Mouse (Mus musculus) layer of hippocampus, adult 11-12 months (tissue): ENCODE results near the gene Mcoln2.

Experiments used
- DNase-seq: peaks from one replicate; pipeline ENCODE4 v3.0.0; 2022; ENCODE audit warnings: low spot score

The Mcoln2 gene

DNA sequence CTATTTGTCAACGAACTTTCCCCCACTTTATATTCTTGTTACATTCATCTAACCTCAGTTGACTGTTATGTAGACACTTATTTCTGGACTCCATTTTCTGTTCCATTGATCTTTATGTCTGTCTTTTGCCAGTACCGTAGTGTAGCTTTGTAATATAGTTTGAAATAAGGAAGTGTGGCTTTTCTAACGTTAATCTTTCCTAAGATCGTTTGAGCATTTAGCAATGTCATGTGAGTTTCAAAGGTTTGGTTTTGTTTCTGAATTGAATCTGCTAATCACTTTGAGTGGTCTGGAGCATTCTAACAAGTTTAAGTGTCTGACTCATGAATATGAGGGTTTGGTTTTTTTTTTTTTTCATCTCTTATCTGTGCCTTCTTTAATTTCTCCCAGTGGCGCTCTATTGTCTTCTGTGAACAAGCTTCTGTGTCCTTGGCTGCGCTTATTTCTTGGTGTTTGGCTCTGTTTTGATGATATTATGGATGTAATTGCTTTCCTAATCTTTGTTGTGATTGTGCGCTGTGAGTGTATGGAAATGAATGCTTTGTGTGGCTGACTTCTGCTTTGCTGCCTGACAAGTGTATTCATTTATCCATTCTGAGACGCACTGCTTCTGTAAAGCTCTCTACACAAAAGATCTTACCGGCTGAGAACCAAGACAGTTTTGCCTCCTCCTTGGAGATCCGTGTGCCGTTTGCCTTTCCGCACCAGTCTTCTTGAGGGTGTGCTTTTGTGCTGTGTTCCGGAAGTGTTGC is 79.1 kb downstream of the Mcoln2 start:
- no peak for DNase-seq

DNA sequence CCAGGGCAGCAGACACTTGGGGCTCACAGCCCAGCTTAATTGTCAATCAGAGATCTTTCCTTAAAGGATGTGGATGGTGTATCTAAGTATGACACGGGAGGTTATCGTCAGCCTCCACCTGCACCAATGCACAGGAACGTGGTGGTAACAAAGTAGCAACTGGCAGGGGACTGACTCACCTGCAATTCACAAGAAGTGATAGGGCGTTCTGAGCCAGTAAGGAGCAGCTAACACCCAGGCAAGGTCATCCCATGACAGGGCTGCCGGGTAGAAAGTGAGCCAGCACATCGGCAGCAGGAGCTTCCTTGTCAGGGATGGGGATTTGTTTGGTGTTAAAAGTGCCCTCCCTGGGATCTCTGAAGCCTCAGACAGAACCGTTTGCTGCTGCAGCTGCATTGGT is 83.1 kb downstream of the Mcoln2 start:
- no peak for DNase-seq

DNA sequence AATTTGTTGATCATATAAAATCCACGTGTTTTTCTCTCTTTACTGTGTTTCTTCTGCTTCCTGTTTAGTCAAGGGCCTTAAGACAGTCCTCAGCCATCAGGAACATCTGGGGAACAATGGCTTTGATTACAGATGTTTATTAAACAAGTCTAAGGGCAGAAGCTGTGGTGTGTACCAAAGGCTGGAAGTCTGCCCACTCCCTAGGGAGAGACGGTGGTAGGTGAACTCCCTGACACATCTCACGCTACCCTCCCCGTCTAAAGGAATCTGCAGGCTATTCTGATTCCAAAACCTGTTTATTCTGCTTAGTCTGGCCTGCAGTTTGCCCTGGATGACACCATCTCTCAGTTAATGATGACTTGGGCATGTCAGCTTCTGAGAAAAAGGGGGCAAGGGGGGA is 84.1 kb downstream of the Mcoln2 start:
- no peak for DNase-seq

DNA sequence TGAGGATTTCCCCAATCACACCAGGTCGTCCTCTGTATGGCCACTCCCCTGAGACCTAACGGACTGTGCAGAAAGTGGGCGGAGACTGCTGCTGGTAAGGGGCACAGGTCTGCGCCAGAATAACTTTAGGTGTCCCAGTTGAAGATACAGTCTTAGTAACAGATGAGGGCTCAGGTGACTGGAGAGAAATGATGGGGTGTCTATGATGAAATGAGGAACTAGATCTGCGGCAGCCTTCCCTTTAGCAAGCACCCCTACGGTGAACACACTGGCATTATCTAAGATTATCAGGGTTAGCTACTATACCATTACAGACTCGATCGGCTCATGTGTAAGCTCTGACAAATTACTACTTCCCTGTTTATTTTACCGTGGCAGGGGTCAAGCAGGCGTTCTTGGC is 84.9 kb downstream of the Mcoln2 start:
- DNase-seq = no peak

DNA sequence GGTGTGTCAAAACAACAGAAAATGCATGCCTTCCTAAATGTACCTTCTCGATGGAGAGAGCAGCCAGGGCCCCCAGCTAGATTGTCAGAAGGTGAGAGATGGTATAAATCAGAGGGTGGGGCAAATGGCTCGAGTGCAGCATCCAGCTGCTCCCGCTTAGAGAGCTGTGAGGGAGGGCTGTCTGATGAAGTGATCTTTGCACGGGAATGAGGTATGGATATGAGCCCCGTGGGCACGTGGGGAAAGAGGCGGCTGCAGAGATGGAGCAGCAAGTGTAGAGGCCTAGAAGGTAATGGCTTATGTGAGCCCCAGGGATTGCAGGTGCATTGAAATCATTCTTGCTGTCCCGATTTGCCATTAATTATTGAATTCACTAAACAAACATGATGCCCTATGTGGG is 86.6 kb downstream of the Mcoln2 start:
- no peak for DNase-seq

DNA sequence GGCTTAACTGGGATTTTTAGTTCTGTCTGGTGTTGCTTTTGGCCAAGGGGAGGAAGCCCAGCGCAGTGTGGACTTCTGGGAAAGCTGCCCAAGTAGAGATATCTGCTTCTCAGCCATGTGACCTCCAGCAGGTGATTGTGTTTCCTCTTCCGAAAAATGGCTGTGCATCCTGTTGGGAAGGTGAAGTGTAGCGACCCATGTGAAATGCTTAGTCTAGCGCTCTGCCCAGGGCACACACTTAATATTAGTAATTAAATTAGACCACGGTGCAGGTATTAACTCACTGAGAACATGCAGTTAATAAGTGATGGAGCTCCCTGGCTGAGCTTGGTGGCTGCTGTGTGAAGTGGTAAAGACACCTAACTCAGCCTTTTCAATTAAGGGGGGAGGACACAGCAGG is 88.0 kb downstream of the Mcoln2 start:
- no peak for DNase-seq

DNA sequence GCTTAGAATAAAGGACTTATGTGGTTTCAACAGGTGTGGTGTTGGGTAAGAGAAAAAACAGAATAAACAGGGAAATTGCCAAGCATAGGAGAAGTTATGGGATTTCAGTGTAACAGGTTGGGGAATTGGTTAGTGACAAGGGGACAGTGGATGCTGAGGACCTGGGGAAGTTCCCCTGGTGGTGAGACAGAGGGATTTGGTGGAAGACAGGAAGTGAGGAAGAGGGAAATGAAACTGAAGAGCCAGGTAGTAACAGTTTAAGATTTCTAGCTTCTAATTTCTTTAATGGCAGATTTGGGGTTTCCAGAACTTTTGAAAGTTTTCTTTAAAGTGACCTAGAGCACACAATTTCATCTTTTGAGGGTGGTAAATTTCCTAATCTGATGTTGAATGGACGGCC is 95.0 kb downstream of the Mcoln2 start:
- no peak for DNase-seq
